Mouse (Mus musculus): ENCODE measurements around the gene Igfbp2.

DNA sequence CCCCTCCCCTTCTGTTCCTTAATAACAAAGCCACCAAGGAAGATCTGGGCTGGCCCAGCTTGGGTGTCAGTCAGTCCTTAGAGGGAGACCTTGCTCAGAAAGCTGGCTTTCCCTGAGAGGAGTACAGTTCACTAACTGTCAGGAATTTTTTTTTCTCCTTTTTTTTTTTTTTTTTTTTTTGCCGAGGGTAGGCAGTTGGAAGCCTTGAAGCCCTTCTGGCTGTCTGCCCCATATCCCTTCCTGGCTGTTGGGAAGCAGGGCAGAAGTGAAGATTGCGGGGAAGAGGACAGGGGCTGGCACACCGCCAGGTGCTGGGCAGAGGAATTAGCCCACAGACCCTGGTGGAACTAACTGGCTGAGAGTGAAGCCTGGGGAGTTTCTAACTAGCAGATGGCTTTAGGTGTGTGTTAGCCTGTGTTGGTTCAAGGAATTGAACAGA lies 8.4 kb downstream of the Igfbp2 start:
- TF ChIP-seq CHD2 (IDR thresholded peaks at IDR 0.05; ENCODE audit: low read depth, low read length) (no peak), ZC3H11A (IDR thresholded peaks at IDR 0.05; ENCODE audit: borderline replicate concordance, low read depth, low read length) (no peak), ZNF384 (IDR thresholded peaks at IDR 0.05; ENCODE audit: low read depth, low read length) (peak; percentile 57), HCFC1 (IDR thresholded peaks at IDR 0.05; ENCODE audit: borderline replicate concordance, insufficient read depth, low read length) (no peak)
